Mouse (Mus musculus) adrenal gland, postnatal 14 days (tissue): ENCODE results near the gene Gabarapl1. TPM values are rescaled to one million over a fixed set of nuclear protein-coding genes. Genes with fewer than 3 reads are reported as not detected.
A peak's percentile ranks its signal among the peaks of the same experiment; 100 is the strongest.
"Not testable (repeated sequence)": the region's sequence is repeated elsewhere in the genome, so short reads cannot be mapped to it uniquely, and the experiment has no call there.

Experiments used
- DNase-seq: peaks from one replicate; pipeline ENCODE4 v3.0.0; 2021; ENCODE audit warnings: mixed read lengths
- long read RNA-seq, 2 experiments: library from polyadenylated mRNA; stranded (forward); transcript quantifications; one replicate each; pipeline ENCODE4 v2.0.0; 2021
- total RNA-seq: library from RNA; stranded (reverse); gene quantifications from 2 replicates; pipeline ENCODE4 v1.2.3, GENCODE M21; 2021

Gene Gabarapl1
- 216 and 263 TPM in 2 replicates for total RNA-seq
- long read RNA-seq, experiment 1, transcript Gabarapl1-201 (4 exons, 1,820 nt): major isoform, 180 of 738 reads
- long read RNA-seq, experiment 1, partial matches to known transcripts: 3 of 738 reads
- long read RNA-seq, experiment 1, other reads (novel, unspliced or antisense): 554 of 738 reads
- long read RNA-seq, experiment 2, transcript Gabarapl1-201 (4 exons, 1,820 nt): major isoform, 104 of 892 reads
- long read RNA-seq, experiment 2, partial matches to known transcripts: 2 of 892 reads
- long read RNA-seq, experiment 2, other reads (novel, unspliced or antisense): 786 of 892 reads

GRCm38 (mm10) chr6:129532942-129533860 lies at the start of gene Gabarapl1:
TSS of gene Gabarapl1 (plus strand) at chr6:129533160.
- peak; percentile 92 for DNase-seq

- DNase-seq: no peak
Observed at GRCm38 (mm10) chr6:129494924-129495323, 38.0 kb upstream of the Gabarapl1 start.

- DNase-seq: no peak
Observed at GRCm38 (mm10) chr6:129497345-129498218, 35.4 kb upstream of the Gabarapl1 start.

GRCm38 (mm10) chr6:129499516-129499915 lies 33.4 kb upstream of the Gabarapl1 start:
- not testable (repeated sequence) for DNase-seq

- DNase-seq: no peak
Observed at GRCm38 (mm10) chr6:129503471-129503870, 29.5 kb upstream of the Gabarapl1 start.

- DNase-seq: peak; percentile 23
Observed at GRCm38 (mm10) chr6:129507024-129507423, 25.9 kb upstream of the Gabarapl1 start, which contains the start of gene Olr1. TSS of gene Olr1 (minus strand) at chr6:129507165.

GRCm38 (mm10) chr6:129510120-129510911 lies 22.6 kb upstream of the Gabarapl1 start:
- DNase-seq: no peak

- DNase-seq: no peak
Observed at GRCm38 (mm10) chr6:129512367-129512766, 20.6 kb upstream of the Gabarapl1 start, which contains the start of gene Tmem52b. TSS of gene Tmem52b (plus strand) at chr6:129512555.

GRCm38 (mm10) chr6:129512868-129513267 lies 20.1 kb upstream of the Gabarapl1 start:
- DNase-seq: no peak

GRCm38 (mm10) chr6:129513409-129513808 lies 19.6 kb upstream of the Gabarapl1 start:
- no peak for DNase-seq

GRCm38 (mm10) chr6:129514376-129514775 lies 18.6 kb upstream of the Gabarapl1 start:
- DNase-seq: no peak

GRCm38 (mm10) chr6:129515068-129515467 lies 17.9 kb upstream of the Gabarapl1 start:
- DNase-seq: no peak

- no peak for DNase-seq
Observed at GRCm38 (mm10) chr6:129516388-129516787, 16.6 kb upstream of the Gabarapl1 start.

GRCm38 (mm10) chr6:129517752-129518408 lies 15.1 kb upstream of the Gabarapl1 start:
- peak; percentile 38 for DNase-seq

GRCm38 (mm10) chr6:129526069-129526468 lies 6.9 kb upstream of the Gabarapl1 start:
- no peak for DNase-seq

GRCm38 (mm10) chr6:129527416-129527815 lies 5.5 kb upstream of the Gabarapl1 start:
- no peak for DNase-seq

- no peak for DNase-seq
Observed at GRCm38 (mm10) chr6:129529605-129530004, 3.4 kb upstream of the Gabarapl1 start.

GRCm38 (mm10) chr6:129530261-129530660 lies 2.7 kb upstream of the Gabarapl1 start:
- no peak for DNase-seq

GRCm38 (mm10) chr6:129532556-129532941 lies 411 bp upstream of the Gabarapl1 start:
- peak; percentile 90 for DNase-seq

GRCm38 (mm10) chr6:129534057-129534456 lies 1.1 kb downstream of the Gabarapl1 start:
- DNase-seq: peak; percentile 40
